Mouse (Mus musculus): ENCODE results near the gene Cyp4a32.

DNA sequence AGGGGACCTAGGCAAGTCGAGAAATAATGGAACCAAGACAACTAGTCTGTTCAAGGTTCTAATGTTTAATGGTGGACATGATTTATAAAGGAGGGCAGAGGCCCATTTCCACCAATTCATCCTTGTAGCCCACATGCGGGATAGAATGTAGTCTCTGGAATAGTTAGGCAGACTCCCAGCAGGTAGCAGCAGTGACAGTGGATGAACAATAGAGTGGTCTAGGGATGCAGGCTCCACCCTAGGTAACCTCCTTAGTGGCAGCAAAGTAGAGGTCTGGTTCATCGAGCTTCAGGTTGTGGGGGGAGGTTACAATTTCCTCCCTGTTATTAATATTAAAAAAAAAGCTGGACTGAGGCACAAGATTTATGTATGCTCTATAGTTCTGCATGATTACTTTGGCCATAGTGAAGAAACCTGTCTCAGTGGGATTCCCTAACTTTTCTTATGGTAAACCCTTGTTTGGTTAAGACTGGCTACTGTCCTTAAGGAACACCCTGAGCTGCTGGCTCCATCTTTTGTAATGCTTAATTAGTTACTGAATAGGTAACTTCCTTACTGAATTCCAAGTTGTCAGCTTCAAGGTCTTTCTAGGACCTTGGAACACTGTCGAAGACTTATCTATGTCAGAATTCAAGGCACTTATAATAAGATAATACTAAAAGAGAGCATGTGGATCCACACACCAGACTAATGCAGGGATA lies 42.8 kb upstream of the Cyp4a32 start:
- TF ChIP-seq CTCF (conservative IDR thresholded peaks at IDR 0.05 in 1 of 2, IDR thresholded peaks at IDR 0.05 in 1 of 2; ENCODE audit: low read depth in 2 of 2, low read length in 2 of 2): no peak
- TF ChIP-seq KAT2A (IDR thresholded peaks at IDR 0.05; ENCODE audit: insufficient replicate concordance, low read length): no peak
- TF ChIP-seq ZC3H11A (IDR thresholded peaks at IDR 0.05; ENCODE audit: low read depth, low read length): no peak
- TF ChIP-seq MAX (IDR thresholded peaks at IDR 0.05; ENCODE audit: low read length): no peak

Data from CH12.LX (cell line).